Mouse (Mus musculus): ENCODE measurements around the gene Lrrfip2. TPM values are rescaled to one million over a fixed set of nuclear protein-coding genes. Genes with fewer than 3 reads are reported as not detected.

The Lrrfip2 gene
- total and polyA plus RNA-seq, 3 experiments = 16.6 to 30.9 (median 25.2) TPM

DNA sequence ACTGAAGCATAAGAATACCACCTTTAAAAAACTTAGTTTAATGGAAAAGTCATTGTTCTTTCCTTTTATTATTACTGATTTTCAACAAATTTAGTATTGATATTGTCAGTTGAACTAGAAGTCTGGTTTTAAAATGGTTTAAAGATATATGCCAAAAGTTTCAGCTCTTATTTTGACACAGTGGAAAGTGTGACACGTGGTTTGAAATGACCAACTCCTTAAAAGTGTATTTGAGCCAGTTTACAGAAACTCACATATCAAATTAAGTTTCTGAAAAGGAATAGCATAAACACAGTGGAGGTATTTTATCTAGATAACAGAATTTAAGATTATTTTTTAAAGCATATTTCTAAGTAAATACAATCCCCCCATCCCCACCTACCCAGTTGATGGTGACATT lies 156.6 kb downstream of the Lrrfip2 start:
- dilution Hi-C loops (cut with MboI; ENCODE audit: extremely low pct_ligation_motif_present, extremely low pct_unique_long_range_greater_than_20kb, low sequenced_read_pairs) = no loop called here
- Histone ChIP-seq H3K4me3 (replicated peaks in 1 of 3; ENCODE audit: low read depth in 2 of 3, low read length in 2 of 3, poor library complexity in 1 of 3) (peak overlapping the region; percentile 74 to 92 (median 82)), H3K9ac (ENCODE audit: insufficient read depth, low read depth) (peak overlapping the region; percentile 81; the same call in 1 of the 2 replicates), H3K79me2 (replicated peaks; ENCODE audit: control insufficient read depth, extremely low read depth, insufficient read depth, poor library complexity, severe bottlenecking) (peaks cover 61% of the 10 kb centered on the region), H3K4me1 (ENCODE audit: control insufficient read depth in 1 of 2, insufficient read depth in 2 of 2) (peaks cover 8 to 53% of the 10 kb centered on the region in 2 experiments; a peak in 3 of 4 replicates), H3K9me3 (replicated peaks; ENCODE audit: low read length) (no peaks in the 10 kb centered on the region), H3K36me3 (replicated peaks in 1 of 2; ENCODE audit: control insufficient read depth in 1 of 2, insufficient read depth in 1 of 2, low read length in 1 of 2) (peaks cover 9 to 43% of the 10 kb centered on the region in 2 experiments), H3K27ac (ENCODE audit: insufficient read depth, low read depth) (no peak overlapping the region), H3K27me3 (replicated peaks) (no peaks in the 10 kb centered on the region), H3K4me2 (ENCODE audit: insufficient read depth, low read depth, poor library complexity, severe bottlenecking) (peak overlapping the region; percentile 94)
- in situ Hi-C loops (cut with MboI; ENCODE audit: low pct_ligation_motif_present, low pct_unique_long_range_greater_than_20kb, low sequenced_read_pairs) = loop anchor here (10.0 kb wide), 1 partner anchor 191 kb away; no protein-coding TSS in a partner anchor
- DNase-seq (ENCODE audit: extremely low read depth) = no peak
- TF ChIP-seq USF1 (IDR thresholded peaks at IDR 0.05; ENCODE audit: low read depth, low read length) (peak; percentile 40), JUN (IDR thresholded peaks at IDR 0.05; ENCODE audit: insufficient read depth, low read depth, low read length) (peak; percentile 50; the same call in 1 of the 2 replicates), SIN3A (IDR thresholded peaks at IDR 0.05; ENCODE audit: low read length) (peak; percentile 86; the same call in 1 of the 2 replicates), MYC (IDR thresholded peaks at IDR 0.05; ENCODE audit: low read depth, low read length) (peak; percentile 86), MXI1 (IDR thresholded peaks at IDR 0.05; ENCODE audit: low read depth, low read length) (peak; percentile 98), EP300 (IDR thresholded peaks at IDR 0.05; ENCODE audit: low read length) (peak; percentile 48; the same call in 1 of the 2 replicates), ELF1 (IDR thresholded peaks at IDR 0.05; ENCODE audit: low read depth, low read length) (no peak), JUND (conservative IDR thresholded peaks at IDR 0.05; ENCODE audit: low read depth, low read length) (peak; percentile 57; the same call in 1 of the 2 replicates), MAX (IDR thresholded peaks at IDR 0.05; ENCODE audit: low read length) (peak; percentile 88), HCFC1 (IDR thresholded peaks at IDR 0.05; ENCODE audit: low read depth, low read length) (no peak), MAZ (IDR thresholded peaks at IDR 0.05; ENCODE audit: low read depth, low read length) (no peak), ZC3H11A (IDR thresholded peaks at IDR 0.05; ENCODE audit: low read depth, low read length) (no peak)

DNA sequence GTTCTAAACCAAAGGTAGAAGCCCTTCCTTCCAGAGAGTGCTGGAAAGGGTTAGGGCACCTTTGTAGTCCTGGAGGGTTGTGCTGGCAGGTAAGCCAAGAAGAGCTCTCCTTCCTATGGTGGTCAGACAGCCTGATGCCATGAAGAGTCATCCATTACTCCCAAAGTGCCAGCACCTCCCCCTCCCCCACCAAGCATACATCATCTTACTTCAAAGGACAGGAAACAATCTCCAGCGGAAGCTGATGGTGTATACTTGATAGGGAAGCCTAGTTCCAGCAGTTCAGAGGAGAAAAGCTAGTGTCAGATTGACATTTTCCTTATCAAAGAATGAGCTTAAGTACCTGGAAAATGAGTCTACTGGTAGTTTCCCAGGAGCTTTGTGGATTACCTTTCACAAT lies 157.8 kb downstream of the Lrrfip2 start:
- Histone ChIP-seq H3K27ac (ENCODE audit: insufficient read depth, low read depth) (no peak overlapping the region), H3K4me1 (ENCODE audit: control insufficient read depth in 1 of 2, insufficient read depth in 2 of 2) (peaks cover 6 to 41% of the 10 kb centered on the region in 2 experiments; a peak in 3 of 4 replicates), H3K4me2 (ENCODE audit: insufficient read depth, low read depth, poor library complexity, severe bottlenecking) (peak overlapping the region; percentile 98), H3K79me2 (replicated peaks; ENCODE audit: control insufficient read depth, extremely low read depth, insufficient read depth, poor library complexity, severe bottlenecking) (peaks cover 51% of the 10 kb centered on the region), H3K36me3 (replicated peaks in 1 of 2; ENCODE audit: control insufficient read depth in 1 of 2, insufficient read depth in 1 of 2, low read length in 1 of 2) (peaks cover 13 to 48% of the 10 kb centered on the region in 2 experiments), H3K9me3 (replicated peaks; ENCODE audit: low read length) (no peaks in the 10 kb centered on the region), H3K27me3 (replicated peaks) (no peaks in the 10 kb centered on the region), H3K9ac (ENCODE audit: insufficient read depth, low read depth) (peak overlapping the region; percentile 46), H3K4me3 (replicated peaks in 1 of 3; ENCODE audit: low read depth in 2 of 3, low read length in 2 of 3, poor library complexity in 1 of 3) (peak overlapping the region; percentile 35 to 92 (median 82))
- dilution Hi-C loops (cut with MboI; ENCODE audit: extremely low pct_ligation_motif_present, extremely low pct_unique_long_range_greater_than_20kb, low sequenced_read_pairs) = no loop called here
- DNase-seq (ENCODE audit: extremely low read depth) = no peak
- in situ Hi-C loops (cut with MboI; ENCODE audit: low pct_ligation_motif_present, low pct_unique_long_range_greater_than_20kb, low sequenced_read_pairs) = loop anchor here (10.0 kb wide), 1 partner anchor 190 kb away; no protein-coding TSS in a partner anchor
- TF ChIP-seq SIN3A (IDR thresholded peaks at IDR 0.05; ENCODE audit: low read length) (no peak), CHD2 (IDR thresholded peaks at IDR 0.05; ENCODE audit: low read length) (0 out of 2 replicates have a peak, but pooled peaks have one; percentile 26), ZMIZ1 (IDR thresholded peaks at IDR 0.05; ENCODE audit: low read depth, low read length) (no peak), ZC3H11A (IDR thresholded peaks at IDR 0.05; ENCODE audit: low read depth, low read length) (no peak), PAX5 (IDR thresholded peaks at IDR 0.05; ENCODE audit: low read length) (no peak), UBTF (IDR thresholded peaks at IDR 0.05; ENCODE audit: low read depth, low read length) (no peak), MAZ (IDR thresholded peaks at IDR 0.05; ENCODE audit: low read depth, low read length) (no peak)

Other genes with a start within 250 kb of the Lrrfip2 start
- gene Als2cl, start 237.7 kb upstream of the Lrrfip2 start, total RNA-seq (2012; rRNA removed) = 1.2 and 2.5 TPM in 2 replicates
- 2.4 and 2.9 TPM in 2 replicates for gene Als2cl, start 237.7 kb upstream of the Lrrfip2 start, total RNA-seq (2014; rRNA removed)
- 3.4 and 3.5 TPM in 2 replicates for gene Als2cl, start 237.7 kb upstream of the Lrrfip2 start, polyA plus RNA-seq (2012; ENCODE audit: insufficient read length, low read depth)
- not detected in 2 replicates for gene Tmie, start 237.5 kb upstream of the Lrrfip2 start, total RNA-seq (2012; rRNA removed)
- gene Tmie, start 237.5 kb upstream of the Lrrfip2 start, total RNA-seq (2014; rRNA removed) = not detected in 2 replicates
- gene Tmie, start 237.5 kb upstream of the Lrrfip2 start, polyA plus RNA-seq (2012; ENCODE audit: insufficient read length, low read depth) = not detected in 2 replicates
- not detected in 2 replicates for gene Fam240a, start 200.7 kb upstream of the Lrrfip2 start, total RNA-seq (2012; rRNA removed)
- not detected in 2 replicates for gene Fam240a, start 200.7 kb upstream of the Lrrfip2 start, total RNA-seq (2014; rRNA removed)
- not detected in 2 replicates for gene Fam240a, start 200.7 kb upstream of the Lrrfip2 start, polyA plus RNA-seq (2012; ENCODE audit: insufficient read length, low read depth)
- gene Tdgf1, start 171.4 kb upstream of the Lrrfip2 start, total RNA-seq (2012; rRNA removed) = not detected in 2 replicates
- not detected in 2 replicates for gene Tdgf1, start 171.4 kb upstream of the Lrrfip2 start, total RNA-seq (2014; rRNA removed)
- not detected in 2 replicates for gene Tdgf1, start 171.4 kb upstream of the Lrrfip2 start, polyA plus RNA-seq (2012; ENCODE audit: insufficient read length, low read depth)
- 1.0 and 1.6 TPM in 2 replicates for gene Lrrc2, start 166.0 kb upstream of the Lrrfip2 start, total RNA-seq (2012; rRNA removed)
- gene Lrrc2, start 166.0 kb upstream of the Lrrfip2 start, total RNA-seq (2014; rRNA removed) = 3.6 and 3.8 TPM in 2 replicates
- 1.5 and 1.6 TPM in 2 replicates for gene Lrrc2, start 166.0 kb upstream of the Lrrfip2 start, polyA plus RNA-seq (2012; ENCODE audit: insufficient read length, low read depth)
- not detected in 2 replicates for gene Rtp3, start 127.0 kb upstream of the Lrrfip2 start, total RNA-seq (2012; rRNA removed)
- gene Rtp3, start 127.0 kb upstream of the Lrrfip2 start, total RNA-seq (2014; rRNA removed) = not detected in 2 replicates
- gene Rtp3, start 127.0 kb upstream of the Lrrfip2 start, polyA plus RNA-seq (2012; ENCODE audit: insufficient read length, low read depth) = not detected in 2 replicates
- 0.04 TPM in 1 of 2 replicates, not detected in the other for gene Ltf, start 98.3 kb upstream of the Lrrfip2 start, total RNA-seq (2012; rRNA removed)
- 0.08 and 0.31 TPM in 2 replicates for gene Ltf, start 98.3 kb upstream of the Lrrfip2 start, total RNA-seq (2014; rRNA removed)
- 0.50 TPM in 1 of 2 replicates, not detected in the other for gene Ltf, start 98.3 kb upstream of the Lrrfip2 start, polyA plus RNA-seq (2012; ENCODE audit: insufficient read length, low read depth)
- gene Ccrl2, start 60.1 kb upstream of the Lrrfip2 start, total RNA-seq (2012; rRNA removed) = 5.2 and 13.0 TPM in 2 replicates
- 7.9 and 9.0 TPM in 2 replicates for gene Ccrl2, start 60.1 kb upstream of the Lrrfip2 start, total RNA-seq (2014; rRNA removed)
- gene Ccrl2, start 60.1 kb upstream of the Lrrfip2 start, polyA plus RNA-seq (2012; ENCODE audit: insufficient read length, low read depth) = 4.0 and 5.3 TPM in 2 replicates
- 25.7 and 33.0 TPM in 2 replicates for gene Mlh1, start 154.2 kb downstream of the Lrrfip2 start, total RNA-seq (2012; rRNA removed)
- 54.8 and 57.9 TPM in 2 replicates for gene Mlh1, start 154.2 kb downstream of the Lrrfip2 start, total RNA-seq (2014; rRNA removed)
- 46.3 and 50.2 TPM in 2 replicates for gene Mlh1, start 154.2 kb downstream of the Lrrfip2 start, polyA plus RNA-seq (2012; ENCODE audit: insufficient read length, low read depth)
- gene Epm2aip1, start 154.3 kb downstream of the Lrrfip2 start, total RNA-seq (2012; rRNA removed) = 8.9 and 9.3 TPM in 2 replicates
- gene Epm2aip1, start 154.3 kb downstream of the Lrrfip2 start, total RNA-seq (2014; rRNA removed) = 11.2 and 12.2 TPM in 2 replicates
- 8.9 and 11.4 TPM in 2 replicates for gene Epm2aip1, start 154.3 kb downstream of the Lrrfip2 start, polyA plus RNA-seq (2012; ENCODE audit: insufficient read length, low read depth)
- 0.34 and 0.38 TPM in 2 replicates for gene Trank1, start 194.1 kb downstream of the Lrrfip2 start, total RNA-seq (2012; rRNA removed)
- gene Trank1, start 194.1 kb downstream of the Lrrfip2 start, total RNA-seq (2014; rRNA removed) = 0.13 and 0.27 TPM in 2 replicates
- gene Trank1, start 194.1 kb downstream of the Lrrfip2 start, polyA plus RNA-seq (2012; ENCODE audit: insufficient read length, low read depth) = 0.66 and 0.71 TPM in 2 replicates